Mouse (Mus musculus): ENCODE data around the gene 1700122O11Rik.

DNA sequence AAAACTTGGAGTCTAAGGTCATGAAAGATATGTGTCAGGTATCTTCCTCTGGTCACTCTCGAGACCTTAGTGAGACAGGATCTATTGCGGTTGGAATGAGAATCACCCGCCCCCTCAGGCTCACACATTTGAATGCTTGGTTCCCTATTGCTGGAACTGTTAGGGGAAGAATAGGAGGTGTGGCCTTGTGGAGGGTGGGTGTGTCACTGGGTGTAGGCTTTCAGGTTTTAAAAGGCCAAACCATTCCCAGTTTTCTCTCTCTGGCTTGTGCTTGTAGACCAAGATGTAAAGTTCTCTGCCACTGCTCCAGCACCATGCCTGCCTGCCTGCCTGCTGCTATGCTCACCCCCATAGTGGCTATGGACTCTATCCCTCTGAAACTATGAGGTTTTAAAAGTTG, 42.5 kb upstream of the 1700122O11Rik start:
- TF ChIP-seq EP300 (IDR thresholded peaks at IDR 0.05; ENCODE audit: low read depth) (no peak), CTCF (IDR thresholded peaks at IDR 0.05; ENCODE audit: low read depth) (no peak)

Measured in heart, postnatal 0 days (tissue).